Mouse (Mus musculus) adrenal gland, postnatal 36 days (tissue): ENCODE measurements at regions not wholly inside any gene's neighbourhood (a gene's known extent, or its start where the extent isn't known, plus 50 kb on each side); places are given as distances from the start of the nearest gene placed in this dataset.
A peak's percentile ranks its signal among the peaks of the same experiment; 100 is the strongest.

Source experiments
- DNase-seq, 2 experiments: peaks; one replicate each; pipeline ENCODE4 v3.0.0; 2021; ENCODE audit warnings: mixed read lengths in 1 of 2

DNA sequence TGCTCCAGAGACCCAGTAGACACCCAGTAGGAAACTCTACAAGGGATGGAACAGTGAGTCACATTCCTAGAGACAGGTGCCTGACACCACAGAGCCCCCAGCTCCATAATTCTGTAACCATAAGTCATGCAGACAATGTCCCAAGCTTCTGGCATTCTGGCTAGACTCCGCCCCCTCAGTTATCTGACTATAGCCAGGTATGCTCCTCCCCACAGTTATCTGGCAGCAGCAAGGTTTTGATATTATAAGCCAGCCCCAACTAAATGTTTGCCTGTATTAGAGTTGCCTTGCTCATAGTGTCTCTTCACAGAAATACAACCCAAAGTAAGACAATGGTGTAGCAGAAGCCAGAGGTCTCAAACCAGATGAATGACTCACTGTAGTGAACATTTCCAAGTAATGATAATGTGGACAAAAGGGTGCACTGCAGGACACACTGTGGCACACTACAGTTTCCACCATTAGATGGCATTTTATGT is 121.4 kb upstream of the Otogl start:
- no peak for DNase-seq

DNA sequence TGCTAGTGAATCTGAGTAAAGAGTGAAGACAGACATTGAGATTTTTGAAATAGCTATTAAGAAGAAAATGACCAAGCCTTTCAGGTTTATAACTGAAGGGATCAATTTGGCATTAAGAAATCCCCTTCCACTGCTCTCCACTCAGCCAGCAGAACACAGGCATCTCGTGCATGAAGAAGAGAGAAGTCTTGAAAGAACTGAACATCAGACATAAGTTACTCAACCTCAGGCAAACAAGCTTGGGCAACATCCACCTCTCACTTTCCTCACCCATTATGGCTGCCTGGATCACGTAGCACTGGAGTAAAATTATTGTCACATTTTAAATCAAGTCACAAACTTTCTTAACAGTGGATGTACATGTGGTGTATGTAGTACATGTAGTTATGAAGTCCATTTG is 115.6 kb upstream of the Otogl start:
- no peak for DNase-seq

DNA sequence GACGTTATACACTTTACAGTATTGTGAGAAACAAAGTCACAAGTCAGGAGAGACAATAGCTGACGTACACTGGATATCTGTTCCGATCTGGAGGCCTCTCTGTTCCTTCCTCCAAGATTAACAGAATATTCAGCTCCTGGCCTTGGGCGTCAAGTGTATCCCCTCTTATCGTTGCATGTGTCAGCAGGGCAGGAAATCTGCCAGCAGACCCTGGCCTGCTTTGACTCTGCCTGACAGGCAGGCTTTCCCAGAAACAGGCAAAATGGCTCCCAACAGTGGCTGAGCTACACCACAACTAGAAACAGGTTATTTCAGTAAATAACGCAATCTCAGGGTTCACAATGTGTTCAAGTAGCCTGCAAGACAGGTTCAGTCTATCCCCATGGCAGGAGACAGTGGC is 112.3 kb upstream of the Otogl start:
- DNase-seq, result no peak

DNA sequence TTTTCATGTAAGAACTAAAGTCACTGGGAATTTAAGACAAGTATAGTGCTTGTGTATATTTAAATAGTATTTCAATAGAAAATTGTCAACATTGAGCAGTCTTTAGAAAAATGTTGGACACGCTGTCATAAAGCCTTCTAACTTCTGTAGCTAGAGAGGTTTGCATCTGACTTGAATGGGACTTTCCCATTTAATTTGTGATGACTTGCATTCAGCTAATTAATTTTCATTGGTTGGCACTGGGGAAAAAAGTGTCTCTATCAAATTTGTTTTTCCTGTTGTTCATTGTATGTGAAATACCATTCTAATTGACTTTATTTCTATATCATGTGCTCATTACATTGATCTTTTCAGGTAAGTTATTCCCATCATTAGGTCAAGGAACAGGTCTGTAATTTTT is 104.6 kb upstream of the Otogl start:
- DNase-seq, result no peak

DNA sequence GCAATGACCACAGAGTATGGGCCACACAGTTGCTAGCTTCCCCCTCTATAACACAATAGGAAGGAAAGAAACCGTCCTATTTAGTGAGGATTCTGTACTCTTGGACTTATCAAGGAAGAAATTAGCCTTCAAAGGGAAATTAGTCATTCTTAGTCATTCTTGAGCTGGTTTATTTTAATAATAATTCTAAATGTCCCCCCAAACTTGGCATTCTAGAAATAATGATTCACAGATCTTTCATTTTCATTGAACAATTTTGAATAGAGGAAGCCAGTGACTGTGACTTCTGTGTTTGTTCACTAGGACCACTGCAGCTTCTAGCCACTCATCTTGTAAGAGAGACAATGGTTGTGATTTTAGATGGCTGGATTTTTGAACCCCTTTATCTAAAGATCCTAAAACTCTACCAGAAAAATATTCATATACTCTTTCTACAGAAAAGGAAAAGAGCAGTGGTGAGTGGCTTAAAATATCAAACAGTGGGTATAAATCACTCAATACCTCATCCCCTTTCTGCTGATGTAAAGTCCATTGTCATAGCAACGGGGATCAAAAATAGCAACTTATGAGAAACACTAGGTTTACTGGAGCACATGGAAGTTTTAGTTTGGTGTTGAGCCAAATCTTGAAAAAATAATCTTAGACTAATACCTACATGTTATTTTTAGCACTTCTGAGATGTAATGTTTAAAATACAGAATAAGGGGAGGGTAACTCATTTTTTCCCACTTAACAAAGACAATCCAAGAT is 83.1 kb upstream of the Otogl start:
- no peak for DNase-seq

DNA sequence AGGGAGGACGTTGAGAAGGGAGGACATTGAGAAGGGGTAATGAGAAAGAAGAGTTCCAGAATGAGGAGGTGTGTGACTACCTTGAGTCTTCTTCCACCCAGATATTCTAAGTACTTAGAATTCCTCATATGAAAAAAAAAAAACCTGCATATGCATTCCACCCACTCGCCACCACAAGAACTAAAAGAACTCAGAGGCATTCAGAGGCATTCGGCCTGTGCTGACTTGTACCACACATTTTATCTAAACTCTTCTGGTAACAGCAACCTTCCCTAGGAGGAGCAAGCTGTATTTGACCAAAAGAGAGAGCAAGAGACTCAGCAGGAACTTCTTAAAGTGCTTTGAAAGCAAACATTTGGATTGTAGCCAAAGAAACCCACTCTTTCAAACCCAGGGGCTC is 80.7 kb upstream of the Otogl start:
- DNase-seq, result no peak

DNA sequence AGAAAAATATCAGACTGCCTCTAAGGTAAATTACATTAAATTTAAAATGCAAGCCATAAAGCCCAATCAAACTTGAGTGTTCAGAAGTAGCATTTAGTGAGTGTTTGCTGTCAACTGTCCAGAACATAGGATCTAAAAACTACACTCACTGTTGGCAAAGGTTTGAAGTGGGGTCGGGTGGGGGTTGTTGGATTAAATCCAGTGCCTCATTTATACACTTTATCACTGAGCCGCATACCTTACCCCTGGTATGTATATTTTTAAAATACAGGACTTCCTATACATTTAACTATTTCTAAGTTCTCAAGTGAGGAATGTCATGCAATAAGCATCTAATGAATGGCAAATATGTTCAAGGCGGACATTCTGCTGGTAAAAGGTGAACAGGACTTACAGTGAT is 78.6 kb upstream of the Otogl start:
- DNase-seq, result no peak

DNA sequence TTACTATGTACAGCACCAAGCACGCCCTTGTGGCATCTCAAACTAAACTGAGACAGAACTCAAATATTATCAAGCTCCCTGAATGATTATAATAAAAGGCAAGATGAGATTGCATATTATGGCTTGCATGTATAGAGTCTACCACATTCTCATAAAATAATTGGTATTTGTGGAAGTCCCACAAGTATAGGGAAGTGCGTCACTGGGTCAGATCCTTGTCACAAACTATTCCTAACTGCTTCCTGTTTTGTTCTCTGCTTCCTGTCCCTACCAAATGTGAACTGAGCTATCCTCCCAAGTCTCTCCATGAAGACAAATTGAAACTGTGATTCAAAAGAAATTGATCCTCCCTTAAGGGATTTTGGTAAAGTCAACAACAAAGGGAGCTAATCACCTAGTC is 78.0 kb upstream of the Otogl start:
- DNase-seq, result no peak

DNA sequence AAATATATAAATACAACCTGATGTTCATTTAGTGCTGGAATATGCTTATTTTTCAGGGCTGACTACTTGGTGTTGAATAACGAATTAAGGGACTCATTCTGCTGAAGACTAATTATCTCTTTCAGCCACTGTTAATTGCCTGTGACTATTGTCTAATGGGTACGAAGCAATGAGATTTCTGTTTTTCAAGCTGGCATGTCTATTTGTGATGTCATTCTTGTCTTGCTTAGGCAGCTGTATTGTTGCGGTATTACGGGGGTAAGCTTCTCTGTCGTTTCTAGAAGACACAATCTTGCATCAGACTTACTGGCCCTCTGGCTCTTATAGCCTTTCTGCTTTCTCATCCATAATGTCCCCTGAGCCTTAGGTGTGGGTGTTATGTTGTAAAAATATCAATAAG is 70.7 kb upstream of the Otogl start:
- no peak for DNase-seq

DNA sequence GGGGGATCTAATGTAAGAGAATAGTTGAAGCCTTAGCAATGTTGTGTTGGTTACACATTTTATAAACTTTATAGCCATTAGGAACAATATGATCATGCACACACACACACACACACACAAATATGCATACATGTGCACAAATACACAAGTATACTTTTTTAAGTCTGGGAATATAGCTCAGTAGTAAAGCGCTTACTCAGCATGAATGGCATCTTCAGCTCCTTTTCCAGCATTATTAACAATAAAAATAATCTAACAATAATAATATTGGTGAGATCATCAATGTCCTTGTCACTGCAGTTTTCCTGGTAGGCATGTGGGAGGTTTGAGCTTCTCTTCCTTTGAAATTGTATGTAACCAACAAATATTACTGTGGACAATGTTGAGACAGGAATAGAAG is 70.1 kb upstream of the Otogl start:
- no peak for DNase-seq

DNA sequence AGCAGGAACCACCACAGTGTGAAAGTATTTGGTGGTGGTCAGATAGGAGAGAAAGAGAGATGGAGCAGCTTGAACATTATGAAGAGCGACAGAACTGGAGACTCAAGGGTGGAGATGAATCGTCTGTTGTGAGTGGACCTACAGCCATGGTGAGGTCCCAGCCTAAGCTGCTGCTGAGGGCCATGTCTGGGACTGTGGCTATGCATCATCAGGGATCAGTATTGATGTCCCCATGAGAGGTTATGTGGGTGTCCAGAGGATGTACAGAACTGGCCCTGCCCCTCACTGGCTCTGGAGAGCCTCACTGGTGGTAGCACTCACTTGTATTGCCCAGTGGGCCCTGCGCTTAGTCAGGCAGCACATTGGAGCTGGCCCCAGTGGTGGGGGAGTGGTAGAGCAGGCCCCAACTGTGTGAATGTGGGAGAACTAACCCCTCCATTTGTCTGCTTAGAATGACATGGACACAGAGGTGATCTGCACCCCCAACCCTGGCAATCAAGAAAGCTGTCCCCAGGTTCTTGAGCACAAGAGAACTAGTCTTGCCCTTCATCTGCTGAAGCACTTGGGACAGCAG is 64.5 kb upstream of the Otogl start:
- no peak for DNase-seq

DNA sequence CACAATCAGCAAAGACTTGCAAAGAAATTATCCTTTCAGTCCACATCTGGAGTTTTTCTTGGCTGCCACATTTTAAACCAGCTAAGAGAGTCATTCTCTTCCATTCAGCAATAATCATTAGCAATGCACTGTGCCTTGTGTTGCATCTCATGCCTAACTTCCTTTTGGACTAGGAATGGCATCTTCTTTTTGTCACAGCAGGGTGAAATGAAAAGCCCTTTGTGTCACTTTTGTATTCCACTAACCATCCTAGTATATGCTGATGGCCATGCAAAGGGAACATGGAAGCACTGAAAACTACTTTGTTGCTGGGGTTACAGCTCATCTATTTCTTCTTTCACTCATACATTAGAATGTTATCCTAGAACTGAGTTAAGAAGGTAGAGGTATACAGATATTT is 59.8 kb upstream of the Otogl start:
- no peak for DNase-seq

DNA sequence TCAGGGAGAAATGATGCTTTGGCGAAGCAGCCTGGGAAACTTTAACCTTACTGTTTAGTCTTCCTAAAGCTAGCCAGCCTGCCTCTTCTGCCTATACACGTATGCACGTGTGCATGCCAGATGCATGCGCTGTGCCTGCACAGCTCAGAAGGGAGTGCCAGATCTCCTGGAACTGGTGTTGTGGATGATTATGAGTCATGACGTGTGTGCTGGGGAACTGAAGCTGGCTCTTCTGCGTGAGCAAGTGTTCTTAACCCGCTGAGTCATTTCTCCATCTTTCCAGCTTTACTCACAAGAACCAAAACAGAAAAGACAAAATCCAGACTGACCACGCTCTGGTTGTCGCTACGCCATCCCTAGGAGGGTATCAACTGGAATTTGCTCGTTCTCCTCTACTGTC is 55.1 kb upstream of the Otogl start:
- peak; percentile 10 to 26 for DNase-seq

DNA sequence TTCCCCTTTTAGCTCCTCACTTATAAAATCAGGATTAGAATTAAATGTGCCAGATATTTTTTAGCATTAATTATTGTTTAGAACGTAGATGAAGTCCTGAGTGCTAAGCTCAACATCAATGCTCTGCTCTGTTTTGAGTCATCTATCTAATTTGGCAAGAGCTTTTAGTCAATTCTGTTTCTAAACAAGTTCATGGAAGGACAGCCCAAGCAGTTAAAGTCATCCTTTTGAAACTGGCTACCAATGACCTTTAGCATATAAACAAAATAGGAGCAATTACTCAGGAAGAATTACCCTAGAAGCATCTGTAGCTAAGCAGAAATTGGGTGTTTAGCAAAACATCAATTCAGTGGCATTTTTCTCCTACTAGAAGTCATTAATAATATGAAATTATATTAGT is 52.1 kb upstream of the Otogl start:
- DNase-seq, result no peak

DNA sequence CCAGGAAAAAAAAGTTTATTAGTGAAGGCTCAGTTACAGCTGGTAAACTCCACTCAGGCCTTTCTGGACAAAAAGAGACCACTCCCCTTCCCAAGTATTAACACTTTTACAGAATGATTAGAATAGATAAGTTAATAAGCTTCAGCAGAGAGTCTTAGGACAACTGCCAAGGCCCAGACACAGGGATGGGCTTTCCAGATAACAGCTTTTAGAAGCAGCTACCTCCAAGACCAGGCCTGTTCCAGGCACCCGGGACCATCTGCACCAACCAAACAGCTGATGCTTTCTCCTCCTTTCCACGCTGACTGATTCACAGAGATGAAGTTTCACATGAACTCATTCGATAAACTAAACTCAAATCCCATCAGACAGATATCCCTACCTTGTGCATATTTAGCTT is 50.2 kb upstream of the Otogl start:
- no peak for DNase-seq
